28 mouse cellular contexts compared by ENCODE assay signal in the genomic region with DNA sequence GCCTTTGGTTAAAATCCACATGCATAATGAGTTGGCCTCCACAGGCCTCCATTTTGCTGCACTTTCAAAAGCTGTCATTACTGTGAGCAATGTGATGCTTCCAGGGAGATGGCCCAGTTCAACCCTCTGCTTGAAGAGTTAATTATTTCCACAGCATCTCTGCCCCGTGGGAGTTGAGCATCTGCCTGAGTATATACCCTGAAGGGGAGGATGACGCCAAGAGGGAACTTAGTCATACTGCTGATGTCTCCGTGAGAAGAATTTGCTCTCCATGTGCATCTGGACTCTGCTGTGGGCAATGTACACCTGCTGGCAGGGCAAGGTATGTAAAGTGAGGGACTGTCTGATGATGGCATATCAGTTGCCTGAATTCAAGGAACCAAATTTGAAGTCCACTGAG.
DNase-seq lines count a peak whose midpoint lies in the region; TF ChIP-seq lines count a peak whose summit lies in the region.
"Had no signal": no experiment of that assay in that cellular context is flagged by ENCODE, and none has a peak within 500 bp of the region (broad histone marks: within the 10 kb centered on the region; RNA-seq: fewer than 3 reads in every experiment).

No protein-coding gene starts in this region.

- peak; percentile 14 for TF ChIP-seq CTCF in left cerebral cortex, adult 2 months (IDR thresholded peaks at IDR 0.05)

- H3K4me3 ChIP-seq in left cerebral cortex, adult 2 months = no peak overlapping the region
- H3K4me3 ChIP-seq: embryonic facial prominence, embryonic 12.5 days; erythroblast, embryonic 14.5 days; forebrain, embryonic 13.5 days; heart, embryonic 15.5 days; limb, embryonic 10.5 days; liver, embryonic 15.5 days; lung, embryonic 15.5 days; megakaryocyte, embryonic 14.5 days; midbrain, embryonic 13.5 days had no signal

- H3K27ac ChIP-seq in left cerebral cortex, adult 2 months = no peak overlapping the region
- H3K27ac ChIP-seq: embryonic facial prominence, embryonic 12.5 days; forebrain, embryonic 13.5 days; heart, embryonic 15.5 days; hindbrain, embryonic 14.5 days; kidney, postnatal 0 days; limb, embryonic 10.5 days; liver, embryonic 15.5 days; lung, embryonic 15.5 days; midbrain, embryonic 13.5 days had no signal

- intact Hi-C loops in left cerebral cortex, adult 2 months (cut with DNase I) = no loop called here
- intact Hi-C loops in heart, postnatal 14 days (cut with DNase I) = no loop called here

- peak; percentile 14 for DNase-seq in layer of hippocampus, adult 11-12 months (ENCODE audit: low spot score)
- DNase-seq in layer of hippocampus, adult 9-10 months (ENCODE audit: low spot score) = no peak
- peak; percentile 18 for DNase-seq in retina, postnatal 1 day
- DNase-seq in retina, embryonic 14.5 days (ENCODE audit: low spot score) = no peak
- peak in 1 of 2 experiments; percentile 22 for DNase-seq in left cerebral cortex, adult 2 months (ENCODE audit: extremely low spot score in 1 of 2, low spot score in 2 of 2)
- peak; percentile 68 for DNase-seq in telencephalon, adult 2 months (ENCODE audit: low read depth, low spot score)
- no peak for DNase-seq in heart, postnatal 14 days
- DNase-seq: adrenal gland, postnatal 36 days; B cell, adult 2 months; cerebellum, adult 11 months; cerebellum, adult 9-11 months; gastrocnemius, postnatal 36 days; heart, postnatal 4 days; kidney, adult 2 months; liver; lung, postnatal 36 days; thymus, postnatal 14 days had no signal

Comparison
In these comparisons a context has a peak if more than half of its experiments do, and no peak if none do; other contexts are left out.
1. DNase-seq: peak in layer of hippocampus, adult 11-12 months (single experiment), retina, postnatal 1 day (single experiment) and telencephalon, adult 2 months (single experiment); none in layer of hippocampus, adult 9-10 months (single experiment), retina, embryonic 14.5 days (single experiment) and heart, postnatal 14 days (0 of 2).